Mouse (Mus musculus) liver, embryonic 14.5 days (tissue): ENCODE results near the gene Rplp2. TPM values are rescaled to one million over a fixed set of nuclear protein-coding genes. Genes with fewer than 3 reads are reported as not detected.
A peak's percentile ranks its signal among the peaks of the same experiment; 100 is the strongest.

Source experiments
- ATAC-seq: fragments of 200-750 bp; cut with Nextera tagmentation; 2 replicates; pipeline ENCODE4 v1.8.0; 2017; ENCODE audit warnings: moderate number of reproducible peaks, mild to moderate bottlenecking, moderate library complexity; ENCODE audit not compliant: insufficient read depth
- DNase-seq, 3 experiments: peaks; one replicate each; pipeline ENCODE4 v3.0.0-alpha.2; 2012 to 2013; ENCODE audit warnings: low read depth in 3 of 3, low spot score in 3 of 3
- H3K27ac ChIP-seq: fragments of 300-500 bp; sonication (generic); 2 replicates; pipeline ENCODE4 v1.5.1; 2014; ENCODE audit warnings: moderate library complexity, mild to moderate bottlenecking, control low read depth, inconsistent platforms
- H3K27me3 ChIP-seq: fragments of 300-500 bp; sonication (generic); 2 replicates; pipeline ENCODE4 v1.6.1; 2014; ENCODE audit warnings: mild to moderate bottlenecking, low read length, moderate library complexity; ENCODE audit not compliant: control insufficient read depth, insufficient read depth
- H3K36me3 ChIP-seq: fragments of 300-500 bp; sonication (generic); replicated peaks from 2 replicates; pipeline ENCODE4 v1.6.1; 2014; ENCODE audit warnings: low read depth; ENCODE audit not compliant: control insufficient read depth, insufficient read depth
- H3K4me1 ChIP-seq, 2 experiments: fragments of 200-500 bp in 1 of 2; fragments of 300-500 bp in 1 of 2; sonication (generic) in 1 of 2; replicated peaks; 2 replicates each; pipeline ENCODE4 v1.6.1; 2012 to 2014; ENCODE audit warnings: antibody characterized with exemption in 1 of 2, inconsistent platforms in 1 of 2, low read length in 1 of 2; ENCODE audit not compliant: control insufficient read depth in 2 of 2, insufficient read depth in 2 of 2
- H3K4me2 ChIP-seq: fragments of 300-500 bp; sonication (generic); 2 replicates; pipeline ENCODE4 v1.6.1; 2014; ENCODE audit warnings: low read depth, mild to moderate bottlenecking, control low read depth, moderate library complexity
- H3K4me3 ChIP-seq, 2 experiments: fragments of 200-500 bp in 1 of 2; fragments of 300-500 bp in 1 of 2; sonication (generic) in 1 of 2; 2 replicates each; pipeline ENCODE4 v1.5.1; 2012 to 2014; ENCODE audit warnings: low read depth in 2 of 2, low read length in 2 of 2, mild to moderate bottlenecking in 2 of 2, control low read depth in 1 of 2, inconsistent platforms in 1 of 2, moderate library complexity in 1 of 2; ENCODE audit not compliant: insufficient read depth in 1 of 2
- H3K9ac ChIP-seq: fragments of 300-500 bp; sonication (generic); replicated peaks from 2 replicates; pipeline ENCODE4 v1.6.1; 2014; ENCODE audit warnings: mild to moderate bottlenecking, control low read depth, moderate library complexity
- H3K9me3 ChIP-seq: fragments of 300-500 bp; sonication (generic); 2 replicates; pipeline ENCODE4 v1.6.1; 2016; ENCODE audit warnings: low read length, mixed read lengths; ENCODE audit not compliant: control insufficient read depth
- CTCF ChIP-seq: IDR thresholded peaks from 2 replicates; pipeline ENCODE4 v1.5.1; 2016; ENCODE audit warnings: antibody characterized with exemption, low read depth, control low read depth
- EP300 ChIP-seq: IDR thresholded peaks from 2 replicates; pipeline ENCODE4 v1.6.1; 2016; ENCODE audit warnings: antibody characterized with exemption, low read depth
- WGBS: fragments of 180-500 bp; shearing (Covaris S2); extraction: QIAGEN DNeasy Blood & Tissue Kit; methylation state at CpG from one replicate; pipeline ENCODE4 v1.1.7; 2014; ENCODE audit not compliant: insufficient replicate concordance; 5-methylcytosine and 5-hydroxymethylcytosine counted together
- polyA plus RNA-seq, 2 experiments: library from polyadenylated mRNA; depleted of rRNA in 1 of 2; stranded (reverse) in 1 of 2; unstranded in 1 of 2; fragments of >200 nt; fragmentation: Nextera tagmentation in 1 of 2; extraction: Ambion mirVana in 1 of 2; gene quantifications; 2 replicates each; pipeline versions ENCODE4 v1.2.1 to v1.2.3; 2012 to 2014

Gene Rplp2
- polyA plus RNA-seq, 2 experiments = 661 to 942 TPM

DNA sequence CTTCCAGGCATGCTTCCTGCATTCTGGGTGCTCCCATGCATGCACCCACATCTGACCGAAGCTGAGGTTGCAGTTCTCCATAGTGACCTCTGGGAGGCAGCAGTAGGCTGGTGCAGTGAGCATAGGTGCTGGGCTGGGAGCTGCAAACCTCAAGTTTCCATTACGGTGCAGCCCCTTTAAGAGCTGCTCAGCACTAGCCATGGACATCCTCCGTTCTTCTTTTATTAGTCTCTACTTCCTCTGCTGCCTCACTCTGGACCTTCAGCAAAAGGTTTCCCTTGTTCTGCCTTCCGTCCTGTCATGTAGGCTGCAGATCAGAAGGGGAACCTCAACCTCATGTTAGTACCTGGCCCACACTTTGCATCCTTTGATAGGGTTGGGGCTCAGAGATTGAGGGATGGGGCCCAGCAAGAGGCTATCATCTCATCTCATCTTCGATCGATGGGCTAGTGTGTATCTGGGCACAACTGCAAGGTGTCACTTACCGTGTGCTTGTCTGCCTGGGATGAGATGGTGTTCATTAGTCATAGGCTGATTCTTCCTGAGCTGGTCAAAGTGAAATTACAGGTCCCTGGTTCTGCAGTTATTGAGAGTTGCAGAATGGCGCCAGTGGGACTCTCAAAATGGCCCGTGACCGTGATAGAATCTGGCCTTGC, 33.8 kb downstream of the Rplp2 start:
- Histone ChIP-seq H3K36me3 (no peaks in the 10 kb centered on the region), H3K4me3 (peak overlapping the region in 1 of 2 experiments; percentile 48; a peak in 2 of 4 replicates), H3K9ac (no peak overlapping the region), H3K9me3 (no peaks in the 10 kb centered on the region), H3K27ac (no peak overlapping the region), H3K27me3 (peaks cover 20% of the 10 kb centered on the region), H3K4me1 (peaks cover 23 to 30% of the 10 kb centered on the region in 2 experiments), H3K4me2 (peak overlapping the region; percentile 56)
- TF ChIP-seq CTCF (peak; percentile 99), EP300 (no peak)
- DNase-seq (peak; percentile 60 to 62 (median 62)), ATAC-seq (peak; percentile 43)
- WGBS = 10% methylated on average over 10 of the region's 10 CpGs

GRCm38 (mm10) chr7:141481498-141482401, 34.6 kb downstream of the Rplp2 start:
- no peak overlapping the region for H3K27ac ChIP-seq
- 4% methylated on average over 81 of the region's 81 CpGs for WGBS
- DNase-seq (peak in 1 of 3 experiments; percentile 45), ATAC-seq (no peak)
- peak; percentile 65 for TF ChIP-seq CTCF
- no peak for TF ChIP-seq EP300
- peak overlapping the region; percentile 37 to 48 for H3K4me3 ChIP-seq
- H3K9me3 ChIP-seq = no peaks in the 10 kb centered on the region
- no peaks in the 10 kb centered on the region for H3K36me3 ChIP-seq
- peak overlapping the region; percentile 56 for H3K4me2 ChIP-seq
- H3K4me1 ChIP-seq = peaks cover 19 to 23% of the 10 kb centered on the region in 2 experiments
- peaks cover 20% of the 10 kb centered on the region for H3K27me3 ChIP-seq
- no peak overlapping the region for H3K9ac ChIP-seq

GRCm38 (mm10) chr7:141482531-141483024, 35.4 kb downstream of the Rplp2 start:
- Histone ChIP-seq H3K9me3 (no peaks in the 10 kb centered on the region), H3K9ac (no peak overlapping the region), H3K27me3 (peaks cover 20% of the 10 kb centered on the region), H3K4me3 (peak overlapping the region in 1 of 2 experiments; percentile 48; a peak in 2 of 4 replicates), H3K36me3 (no peaks in the 10 kb centered on the region), H3K27ac (no peak overlapping the region), H3K4me1 (peaks cover 12 to 15% of the 10 kb centered on the region in 2 experiments), H3K4me2 (peak overlapping the region; percentile 56)
- no peak for TF ChIP-seq EP300
- TF ChIP-seq CTCF = no peak
- 44% methylated on average over 11 of the region's 11 CpGs for WGBS
- DNase-seq (no peak), ATAC-seq (no peak)

DNA sequence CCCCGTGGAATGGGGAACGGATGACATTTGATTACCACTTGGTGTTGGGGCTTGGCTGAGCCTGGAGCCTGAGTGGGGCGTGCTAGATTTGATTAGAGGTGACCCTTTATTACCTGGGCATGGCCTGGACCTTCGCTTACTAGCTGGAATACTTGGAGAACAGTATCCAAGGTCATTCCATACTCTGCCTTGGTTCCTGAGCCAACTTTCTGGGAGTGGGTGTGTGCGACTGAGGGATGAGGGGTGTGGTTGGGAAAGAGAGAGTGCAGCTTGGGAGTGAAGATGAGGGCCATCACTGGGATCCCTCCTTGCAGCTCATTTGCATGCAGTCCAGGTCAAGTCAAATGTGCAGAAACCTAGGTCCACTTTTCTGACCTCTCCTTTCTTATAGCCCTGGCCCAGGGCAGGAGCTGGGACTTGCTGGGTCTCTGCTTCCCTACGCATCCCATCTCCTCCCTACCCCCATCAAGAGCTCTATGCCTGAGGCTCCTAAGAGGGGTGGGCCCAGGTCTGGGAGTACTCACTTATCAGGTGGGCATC, 36.0 kb downstream of the Rplp2 start:
- Histone ChIP-seq H3K9me3 (no peaks in the 10 kb centered on the region), H3K4me3 (no peak overlapping the region), H3K36me3 (no peaks in the 10 kb centered on the region), H3K4me2 (no peak overlapping the region), H3K27me3 (peaks cover 20% of the 10 kb centered on the region), H3K9ac (no peak overlapping the region), H3K27ac (no peak overlapping the region), H3K4me1 (peaks cover 8 to 10% of the 10 kb centered on the region in 2 experiments)
- no peak for TF ChIP-seq EP300
- no peak for TF ChIP-seq CTCF
- no peak for DNase-seq
- 67% methylated on average over 6 of the region's 6 CpGs for WGBS
- ATAC-seq = no peak
